Mouse (Mus musculus) ES-E14 (cell line): ENCODE data around the gene Slc22a20.

ENCODE experiments used
- CHD2 ChIP-seq: IDR thresholded peaks from 2 replicates; pipeline ENCODE4 v1.6.1; 2014; ENCODE audit warnings: mild to moderate bottlenecking, low read depth, low read length, inconsistent platforms
- HCFC1 ChIP-seq: IDR thresholded peaks from 2 replicates; pipeline ENCODE4 v1.6.1; 2012; ENCODE audit warnings: low read length, inconsistent platforms, borderline replicate concordance; ENCODE audit not compliant: insufficient read depth
- MAFK ChIP-seq: IDR thresholded peaks from 2 replicates; pipeline ENCODE4 v1.6.1; 2014; ENCODE audit warnings: mild to moderate bottlenecking, low read depth, low read length, inconsistent platforms; ENCODE audit not compliant: insufficient read depth
- ZC3H11A ChIP-seq: IDR thresholded peaks from 2 replicates; pipeline ENCODE4 v1.6.1; 2012; ENCODE audit warnings: low read depth, mild to moderate bottlenecking, inconsistent platforms, low read length, borderline replicate concordance
- ZNF384 ChIP-seq: IDR thresholded peaks from 2 replicates; pipeline ENCODE4 v1.6.1; 2012; ENCODE audit warnings: low read depth, low read length, inconsistent platforms

DNA sequence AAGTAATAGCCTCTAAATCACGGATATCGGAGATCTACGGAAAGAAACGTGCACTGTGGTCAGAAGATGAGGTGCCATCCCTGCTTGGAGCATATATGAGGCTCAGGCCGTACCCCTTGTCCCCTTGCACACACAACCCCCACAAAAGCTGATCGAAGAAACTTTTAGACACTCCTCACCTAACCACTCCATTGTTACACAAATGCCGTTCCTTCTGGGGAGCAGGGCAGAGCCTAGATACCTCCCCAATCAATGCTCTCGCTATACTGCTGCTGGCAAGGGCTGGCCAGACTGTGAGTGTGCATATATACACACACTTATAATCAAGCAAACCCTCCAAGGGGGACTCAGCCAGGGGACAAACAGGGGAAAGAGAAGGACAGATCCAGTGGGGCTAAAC is 23.2 kb upstream of the Slc22a20 start:
- TF ChIP-seq ZNF384 (no peak), ZC3H11A (no peak), HCFC1 (no peak), CHD2 (no peak), MAFK (no peak)
